Mouse (Mus musculus) limb, embryonic 11.5 days (tissue): Measurements from ENCODE around the gene Gm960. TPM values are rescaled to one million over a fixed set of nuclear protein-coding genes. Genes with fewer than 3 reads are reported as not detected.

ENCODE experiments used
- ATAC-seq: fragments of 200-750 bp; cut with Nextera tagmentation; 2 replicates; pipeline ENCODE4 v1.8.0; 2017; ENCODE audit warnings: low read depth; ENCODE audit not compliant: insufficient number of reproducible peaks, low FRiP score, low TSS enrichment
- DNase-seq: peaks from one replicate; pipeline ENCODE4 v3.0.0-alpha.2; 2015; ENCODE audit warnings: low spot score
- H3K27ac ChIP-seq: fragments of 300-500 bp; sonication (generic); replicated peaks from 2 replicates; pipeline ENCODE4 v1.5.1; 2014; ENCODE audit warnings: low read depth, mild to moderate bottlenecking, low read length
- H3K27me3 ChIP-seq: fragments of 300-500 bp; sonication (generic); 2 replicates; pipeline ENCODE4 v1.6.1; 2014; ENCODE audit warnings: mild to moderate bottlenecking, low read length, mixed read lengths; ENCODE audit not compliant: control insufficient read depth, insufficient read depth
- H3K36me3 ChIP-seq: fragments of 300-500 bp; sonication (generic); 2 replicates; pipeline ENCODE4 v1.6.1; 2014; ENCODE audit warnings: mild to moderate bottlenecking, low read length, moderate library complexity, mixed read lengths; ENCODE audit not compliant: control insufficient read depth, insufficient read depth
- H3K4me1 ChIP-seq: fragments of 300-500 bp; sonication (generic); 2 replicates; pipeline ENCODE4 v1.6.1; 2014; ENCODE audit warnings: low read length, mixed read lengths; ENCODE audit not compliant: control insufficient read depth, insufficient read depth
- H3K4me2 ChIP-seq: fragments of 300-500 bp; sonication (generic); 2 replicates; pipeline ENCODE4 v1.6.1; 2014; ENCODE audit warnings: low read depth, mild to moderate bottlenecking, moderate library complexity; ENCODE audit not compliant: severe bottlenecking
- H3K4me3 ChIP-seq: fragments of 300-500 bp; sonication (generic); 2 replicates; pipeline ENCODE4 v1.5.1; 2014; ENCODE audit warnings: low read depth, low read length
- H3K9ac ChIP-seq: fragments of 300-500 bp; sonication (generic); 2 replicates; pipeline ENCODE4 v1.6.1; 2014; ENCODE audit warnings: mild to moderate bottlenecking, low read length
- H3K9me3 ChIP-seq: fragments of 300-500 bp; sonication (generic); 2 replicates; pipeline ENCODE4 v1.6.1; 2016; ENCODE audit warnings: low read length; ENCODE audit not compliant: control insufficient read depth
- WGBS: fragments of 180-500 bp; shearing (Covaris S2); extraction: QIAGEN DNeasy Blood & Tissue Kit; methylation state at CpG from one replicate; pipeline ENCODE4 v1.1.7; 2014; 5-methylcytosine and 5-hydroxymethylcytosine counted together
- polyA plus RNA-seq: library from polyadenylated mRNA; unstranded; fragments of >200 nt; fragmentation: Nextera tagmentation; extraction: Ambion mirVana; gene quantifications from 2 replicates; pipeline ENCODE4 v1.2.1, GENCODE M21; 2014

Gm960 gene
- polyA plus RNA-seq, 1 experiment from 2014 or later: 5.0 TPM

- H3K4me1 ChIP-seq: peaks cover 16% of the 10 kb centered on the region
- ATAC-seq: peak; percentile 89
These were observed 83.0 kb downstream of the Gm960 start, which contains the start of gene Lrfn4 for GRCm38 (mm10) chr19:4615151-4616093. Gene Lrfn4 (minus strand): TSS chr19:4615667.

GRCm38 (mm10) chr19:4614305-4615150, 83.9 kb downstream of the Gm960 start:
- DNase-seq (peak; percentile 64), ATAC-seq (no peak)
- peak overlapping the region; percentile 95 for H3K9ac ChIP-seq
- H3K27me3 ChIP-seq: no peaks in the 10 kb centered on the region
- H3K4me1 ChIP-seq: peaks cover 16% of the 10 kb centered on the region
- peak overlapping the region; percentile 81 for H3K4me2 ChIP-seq
- H3K9me3 ChIP-seq: no peaks in the 10 kb centered on the region
- H3K4me3 ChIP-seq: peak overlapping the region; percentile 91
- peak overlapping the region; percentile 83 for H3K27ac ChIP-seq
- 22% methylated on average over 34 of the region's 49 CpGs for WGBS
- H3K36me3 ChIP-seq: peaks cover 5% of the 10 kb centered on the region

More at GRCm38 (mm10) chr19:4615151-4616093, 83.0 kb downstream of the Gm960 start, which contains the start of gene Lrfn4:
- WGBS: under 1% methylated on average over 57 of the region's 87 CpGs
- Histone ChIP-seq H3K27me3 (no peaks in the 10 kb centered on the region), H3K9me3 (no peaks in the 10 kb centered on the region), H3K4me3 (peak within 1 kb of the TSS; percentile 91), H3K9ac (peak within 1 kb of the TSS; percentile 95), H3K36me3 (peaks cover 5% of the 10 kb centered on the region), H3K27ac (peak within 1 kb of the TSS; percentile 83), H3K4me2 (peak within 1 kb of the TSS; percentile 81)
- peak; percentile 93 for DNase-seq

GRCm38 (mm10) chr19:4613464-4614304, 84.8 kb downstream of the Gm960 start:
- ATAC-seq: no peak
- Histone ChIP-seq H3K4me3 (0 out of 2 replicates have a peak overlapping the region, but pooled peaks have one; percentile 91), H3K27ac (peak overlapping the region; percentile 83; the same call in 1 of the 2 replicates), H3K4me2 (peak overlapping the region; percentile 81), H3K27me3 (no peaks in the 10 kb centered on the region), H3K9ac (peak overlapping the region; percentile 95; the same call in 1 of the 2 replicates), H3K9me3 (no peaks in the 10 kb centered on the region), H3K36me3 (peaks cover 5% of the 10 kb centered on the region), H3K4me1 (peaks cover 16% of the 10 kb centered on the region)
- WGBS: 86% methylated on average over 33 of the region's 33 CpGs
- DNase-seq: no peak

GRCm38 (mm10) chr19:4612181-4612961, 86.1 kb downstream of the Gm960 start:
- Histone ChIP-seq H3K27me3 (no peaks in the 10 kb centered on the region), H3K4me3 (no peak overlapping the region), H3K4me1 (peaks cover 16% of the 10 kb centered on the region), H3K9me3 (no peaks in the 10 kb centered on the region), H3K36me3 (peaks cover 5% of the 10 kb centered on the region), H3K9ac (no peak overlapping the region), H3K4me2 (no peak overlapping the region), H3K27ac (no peak overlapping the region)
- ATAC-seq (no peak), DNase-seq (no peak)
- 91% methylated on average over 19 of the region's 19 CpGs for WGBS

GRCm38 (mm10) chr19:4610109-4610508, 88.4 kb downstream of the Gm960 start:
- 66% methylated on average over 4 of the region's 4 CpGs for WGBS
- peaks cover 5% of the 10 kb centered on the region for H3K36me3 ChIP-seq
- H3K4me1 ChIP-seq: peaks cover 9% of the 10 kb centered on the region
- no peak overlapping the region for H3K9ac ChIP-seq
- DNase-seq (no peak), ATAC-seq (no peak)
- H3K4me2 ChIP-seq: no peak overlapping the region
- no peak overlapping the region for H3K4me3 ChIP-seq
- no peaks in the 10 kb centered on the region for H3K27me3 ChIP-seq
- H3K9me3 ChIP-seq: no peaks in the 10 kb centered on the region
- H3K27ac ChIP-seq: no peak overlapping the region

- no peak for DNase-seq
- WGBS: 85% methylated on average over 4 of the region's 4 CpGs
- peaks cover 3% of the 10 kb centered on the region; the same call in 1 of the 2 replicates for H3K4me1 ChIP-seq
These were observed 90.0 kb downstream of the Gm960 start for GRCm38 (mm10) chr19:4608511-4608910.

GRCm38 (mm10) chr19:4607406-4607805, 91.1 kb downstream of the Gm960 start:
- no peak for ATAC-seq
- H3K9ac ChIP-seq: no peak overlapping the region
- H3K4me2 ChIP-seq: no peak overlapping the region
- WGBS: 91% methylated on average over 12 of the region's 12 CpGs
- no peak overlapping the region for H3K27ac ChIP-seq
- DNase-seq: no peak
- no peaks in the 10 kb centered on the region for H3K4me1 ChIP-seq
- H3K27me3 ChIP-seq: no peaks in the 10 kb centered on the region
- H3K36me3 ChIP-seq: peaks cover 3% of the 10 kb centered on the region
- no peak overlapping the region for H3K4me3 ChIP-seq
- no peaks in the 10 kb centered on the region for H3K9me3 ChIP-seq

More at GRCm38 (mm10) chr19:4608511-4608910, 90.0 kb downstream of the Gm960 start:
- peaks cover 5% of the 10 kb centered on the region for H3K36me3 ChIP-seq
- no peaks in the 10 kb centered on the region for H3K9me3 ChIP-seq
- H3K27ac ChIP-seq: no peak overlapping the region
- no peak overlapping the region for H3K9ac ChIP-seq
- ATAC-seq: no peak
- no peak overlapping the region for H3K4me3 ChIP-seq
- H3K4me2 ChIP-seq: no peak overlapping the region
- no peaks in the 10 kb centered on the region for H3K27me3 ChIP-seq
